In genomic region chr5:21055071-21055819, GRCm38 (mm10) we compare ENCODE assay signal across 8 mouse cellular contexts. TPM values are rescaled to one million over a fixed set of nuclear protein-coding genes. Genes with fewer than 3 reads are reported as not detected.
DNase-seq lines count a peak whose midpoint lies in the region; ATAC-seq and TF ChIP-seq lines count a peak whose summit lies in the region.

No protein-coding gene starts in this region.

- peaks cover 24% of the 10 kb centered on the region for H3K4me1 ChIP-seq in heart, embryonic 15.5 days (replicated peaks)
- peaks cover 7% of the 10 kb centered on the region for H3K4me1 ChIP-seq in lung, embryonic 14.5 days (ENCODE audit: insufficient read depth)

- WGBS in heart, embryonic 15.5 days, result under 1% methylated on average over 73 of the region's 84 CpGs
- under 1% methylated on average over 84 of the region's 84 CpGs for WGBS in lung, embryonic 14.5 days

- peak overlapping the region; percentile 92 for H3K27ac ChIP-seq in heart, embryonic 15.5 days
- H3K27ac ChIP-seq in lung, embryonic 14.5 days (ENCODE audit: low read depth), result peak overlapping the region; percentile 99

- H3K4me2 ChIP-seq in heart, embryonic 15.5 days, result peak overlapping the region; percentile 61
- peak overlapping the region; percentile 64 for H3K4me2 ChIP-seq in lung, embryonic 14.5 days

- DNase-seq in A20 (ENCODE audit: low read depth, low spot score), result peak; percentile 74
- DNase-seq in adrenal gland, adult 18-20 months (ENCODE audit: low spot score in 2 of 2), result peak; percentile 58 to 63
- DNase-seq in kidney, postnatal 10 days, result peak; percentile 70
- peak; percentile 63 for DNase-seq in lung, embryonic 14.5 days
- peak; percentile 41 for DNase-seq in ovary, postnatal 14 days (ENCODE audit: low spot score)
- DNase-seq in urinary bladder, postnatal 14 days (ENCODE audit: low spot score), result peak; percentile 34

- TF ChIP-seq CTCF in lung, embryonic 14.5 days (IDR thresholded peaks at IDR 0.05; ENCODE audit: low read depth), result no peak

- H3K36me3 ChIP-seq in heart, embryonic 15.5 days, result no peaks in the 10 kb centered on the region
- H3K36me3 ChIP-seq in lung, embryonic 14.5 days (ENCODE audit: insufficient read depth), result no peaks in the 10 kb centered on the region

- no peaks in the 10 kb centered on the region for H3K27me3 ChIP-seq in heart, embryonic 15.5 days
- no peaks in the 10 kb centered on the region for H3K27me3 ChIP-seq in lung, embryonic 14.5 days (ENCODE audit: insufficient read depth, low read length)

- H3K9ac ChIP-seq in heart, embryonic 15.5 days, result peak overlapping the region; percentile 72
- H3K9ac ChIP-seq in lung, embryonic 14.5 days, result peak overlapping the region; percentile 97

- peak overlapping the region; percentile 64 for H3K4me3 ChIP-seq in heart, embryonic 15.5 days
- peak overlapping the region; percentile 97 for H3K4me3 ChIP-seq in lung, embryonic 14.5 days (ENCODE audit: low read depth, low read length)

- H3K9me3 ChIP-seq in heart, embryonic 15.5 days (replicated peaks), result no peaks in the 10 kb centered on the region
- no peaks in the 10 kb centered on the region for H3K9me3 ChIP-seq in lung, embryonic 14.5 days (ENCODE audit: low read depth, low read length)

- ATAC-seq in erythroblast, adult 5-6 weeks (replicated peaks; ENCODE audit: low FRiP score, poor library complexity, severe bottlenecking), result peak; percentile 23
- peak; percentile 24 for ATAC-seq in heart, embryonic 15.5 days (replicated peaks; ENCODE audit: insufficient number of reproducible peaks, insufficient read depth, low FRiP score, low read depth)
- ATAC-seq in lung, embryonic 14.5 days (ENCODE audit: insufficient read depth), result peak; percentile 16

RNA-seq across cellular contexts. Expression of gene Ptpn12, which starts 0.5 kb away (rescaled TPM):
- 10 to 100 TPM; 54.9 to 55.1 TPM for total RNA-seq in adrenal gland, adult 18-20 months (2021)
- 34.9 and 36.7 TPM in 2 replicates for total RNA-seq in erythroblast, adult 5-6 weeks (2015; ENCODE audit: low replicate concordance)
- total RNA-seq in erythroblast, adult 5-6 weeks (2017; ENCODE audit: low replicate concordance), result 26.5 and 31.1 TPM in 2 replicates
- 15.3 and 16.0 TPM in 2 replicates for polyA plus RNA-seq in heart, embryonic 15.5 days (2015; fragmentation: Nextera tagmentation; extraction: Ambion mirVana)
- 31.1 and 33.1 TPM in 2 replicates for polyA plus RNA-seq in lung, embryonic 14.5 days (2014; fragmentation: Nextera tagmentation; extraction: Ambion mirVana)

Comparison
In these comparisons a context has a peak if more than half of its experiments do, and no peak if none do; other contexts are left out.
1. Peak in every context shown above with its lines: DNase-seq, ATAC-seq, H3K4me3 ChIP-seq and H3K27ac ChIP-seq.